Mouse (Mus musculus): ENCODE results near the gene Fam110c.

DNA sequence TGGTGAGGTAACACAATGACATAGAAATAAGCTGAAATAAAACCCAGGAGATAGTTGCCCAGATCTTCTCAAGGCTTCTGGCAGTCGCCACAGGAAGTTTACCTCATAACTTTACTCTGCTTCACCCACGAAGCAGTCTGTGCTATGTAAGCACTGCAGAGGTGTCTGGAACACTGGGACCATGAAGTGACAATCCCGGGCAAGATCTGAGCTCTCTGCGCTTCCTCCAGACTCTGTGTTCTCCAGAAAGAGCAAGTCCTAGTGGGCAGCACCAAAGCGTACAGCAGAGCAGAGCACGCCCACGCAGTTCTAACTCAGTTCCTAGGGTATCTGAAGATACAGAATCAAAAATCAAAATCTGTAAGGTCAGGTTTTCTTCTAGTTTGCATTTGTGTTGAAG is 3.4 kb downstream of the Fam110c start:
- no peak for TF ChIP-seq EP300 (IDR thresholded peaks at IDR 0.05; ENCODE audit: low read depth)
- no peak for TF ChIP-seq CTCF (IDR thresholded peaks at IDR 0.05; ENCODE audit: low read depth)
